Mouse (Mus musculus): ENCODE data around the gene Khsrp.

The Khsrp gene

GRCm38 (mm10) chr17:56985656-56986055 is 45.7 kb downstream of the Khsrp start:
- POLR2A ChIA-PET: interaction anchor here in 1 of 4 experiments (1.7 kb wide), 1 partner anchor 11 kb away, joined by 6 read pairs; no protein-coding TSS in a partner anchor

GRCm38 (mm10) chr17:56984886-56985285 is 46.4 kb downstream of the Khsrp start:
- CTCF ChIA-PET: interaction anchor here in 1 of 4 experiments (1.1 kb wide), 1 partner anchor 349 kb away, joined by 3 read pairs; no protein-coding TSS in a partner anchor
- POLR2A ChIA-PET: interaction anchor here in 1 of 4 experiments (1.1 to 1.7 kb wide), 3 partner anchors 10 to 220 kb away, joined by 3 to 6 read pairs (median 4); partner anchors contain the start of genes Alkbh7 and Dus3l

More at GRCm38 (mm10) chr17:56985656-56986055, 45.7 kb downstream of the Khsrp start:
- CTCF ChIA-PET: no interaction called here

DNA sequence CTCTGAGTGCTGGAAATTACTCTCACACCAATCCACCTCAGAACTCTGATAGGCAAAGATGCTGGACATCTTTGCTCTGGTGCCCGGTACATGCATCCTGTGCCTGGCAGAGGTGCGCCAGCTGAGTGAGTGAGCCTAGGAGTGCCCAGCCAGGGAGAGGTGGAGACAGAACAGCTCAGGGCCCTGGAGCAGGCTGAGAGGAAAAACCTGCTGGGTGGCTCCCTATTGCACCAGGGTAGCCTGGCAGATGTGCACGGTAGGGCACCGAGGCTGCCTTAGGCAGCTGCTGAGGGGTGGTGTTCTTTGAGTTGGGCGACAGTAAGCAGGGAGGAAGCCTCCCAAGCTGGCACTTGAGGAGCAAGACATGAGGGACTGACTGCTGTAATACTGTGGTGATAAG is 49.3 kb downstream of the Khsrp start, which contains the start of gene Acer1:
TSS of gene Acer1 (minus strand) at position 114 of the 400 bp plus-strand sequence.
- CTCF ChIA-PET: interaction anchor here in 2 of 4 experiments (0.6 to 1.3 kb wide), 2 partner anchors 15 to 650 kb away, joined by 3 to 4 read pairs; partner anchors contain the start of gene Alkbh7 (in 1 of the 2)
- POLR2A ChIA-PET: interaction anchor here in 2 of 4 experiments (1.0 to 1.2 kb wide), 3 partner anchors 8 to 19 kb away, joined by 3 to 5 read pairs (median 3); partner anchors contain the start of gene Clpp (in 1 of the 2)

DNA sequence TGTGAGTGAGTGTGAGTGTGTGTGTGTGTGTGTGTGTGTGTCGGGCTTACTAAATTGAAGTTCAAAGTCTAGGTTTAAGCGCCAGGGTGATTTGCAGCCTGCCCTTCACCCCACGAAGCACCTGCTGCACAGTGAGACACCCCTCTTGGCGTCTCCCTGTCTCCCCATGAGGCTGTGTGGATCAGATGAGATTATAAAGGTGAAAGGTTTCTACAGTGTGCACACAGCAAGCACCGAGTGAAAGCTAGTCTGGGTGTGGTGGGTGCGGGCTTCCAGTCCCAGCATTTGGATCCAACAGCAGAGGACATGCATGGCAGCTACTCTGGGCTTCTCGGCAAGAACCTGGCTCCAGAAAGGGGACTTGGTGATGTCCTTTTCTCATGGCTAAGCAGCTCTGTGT is 50.3 kb downstream of the Khsrp start:
- ChIA-PET CTCF (interaction anchor here in 2 of 4 experiments (0.6 to 0.9 kb wide), 2 partner anchors 30 to 59 kb away, joined by 3 read pairs; no protein-coding TSS in a partner anchor), POLR2A (interaction anchor here in 3 of 4 experiments (0.6 to 5.5 kb wide), 3 partner anchors 9 to 17 kb away, joined by 3 to 20 read pairs (median 5); partner anchors contain the start of gene Clpp (in 1 of the 3))

GRCm38 (mm10) chr17:56979524-56979923 is 51.8 kb downstream of the Khsrp start:
- CTCF ChIA-PET: no interaction called here
- POLR2A ChIA-PET: interaction anchor here in 2 of 4 experiments (1.1 to 5.5 kb wide), 4 partner anchors 10 to 52 kb away, joined by 3 to 20 read pairs (median 4); partner anchors contain the start of genes Clpp (in 1 of the 2), Gm17949 (in 1 of the 2), Gtf2f1 (in 1 of the 2) and Khsrp (in 1 of the 2)

- ChIA-PET POLR2A (interaction anchor here in 2 of 4 experiments (1.3 to 5.5 kb wide), 3 partner anchors 13 to 56 kb away, joined by 3 to 20 read pairs (median 5); partner anchors contain the start of gene Clpp (in 1 of the 2)), CTCF (no interaction called here)
These were observed 54.6 kb downstream of the Khsrp start for GRCm38 (mm10) chr17:56976531-56977390.

DNA sequence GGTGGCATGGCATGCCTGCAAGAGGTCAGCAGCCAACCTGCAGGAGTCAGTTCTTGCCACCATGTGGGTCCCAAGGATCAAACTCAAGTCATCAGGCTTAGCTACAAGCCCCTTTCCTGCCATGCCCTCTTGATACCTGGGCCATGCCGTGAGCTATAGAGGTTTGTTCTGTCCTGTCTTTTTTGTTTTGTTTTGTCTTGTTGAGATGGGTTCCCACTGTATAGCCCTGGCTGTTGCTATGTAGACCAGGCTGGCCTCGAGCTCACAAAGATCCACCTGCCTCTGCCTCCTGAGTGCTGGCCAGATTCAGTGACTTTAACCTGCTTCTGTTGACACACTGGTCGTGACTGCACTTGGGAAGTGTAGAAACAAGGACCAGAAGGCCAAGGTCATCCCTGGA is 55.9 kb downstream of the Khsrp start:
- CTCF ChIA-PET: interaction anchor here in 2 of 4 experiments (0.7 to 1.5 kb wide), 2 partner anchors 10 to 13 kb away, joined by 3 read pairs; no protein-coding TSS in a partner anchor
- POLR2A ChIA-PET: interaction anchor here in 1 of 4 experiments (0.8 to 2.5 kb wide), 9 partner anchors 9 to 210 kb away, joined by 3 to 11 read pairs (median 4); partner anchors contain the start of genes Alkbh7, Clpp, Dus3l and Gm17949

DNA sequence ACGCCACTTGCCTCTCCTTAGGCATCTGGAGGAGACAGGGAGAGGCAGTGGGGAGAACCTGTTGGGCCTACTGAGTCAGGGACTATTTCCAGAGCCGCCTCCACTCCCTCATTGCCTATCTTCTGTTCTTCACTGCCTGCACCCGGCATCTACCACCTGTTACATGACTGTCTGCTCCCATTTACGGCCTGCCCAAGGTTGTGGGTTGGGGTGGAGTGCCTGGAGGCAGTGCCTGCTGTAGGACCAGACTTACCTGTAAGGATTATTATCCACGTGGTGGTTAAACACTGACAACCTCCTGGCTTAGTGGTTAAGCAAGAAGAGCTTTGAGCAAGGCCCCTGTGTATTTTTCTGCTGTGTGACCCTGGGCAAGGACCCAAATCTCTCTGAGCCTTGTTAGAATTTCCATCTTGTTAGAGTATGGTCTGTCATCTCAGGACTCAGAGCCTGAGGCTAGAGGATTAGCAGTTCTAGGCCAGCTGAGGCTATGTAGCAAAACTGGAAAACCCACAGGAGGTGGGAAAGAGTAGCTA is 56.5 kb downstream of the Khsrp start:
- POLR2A ChIA-PET: interaction anchor here in 1 of 4 experiments (0.8 to 2.5 kb wide), 8 partner anchors 10 to 210 kb away, joined by 3 to 11 read pairs (median 4); partner anchors contain the start of genes Alkbh7, Clpp, Dus3l and Gm17949
- CTCF ChIA-PET: interaction anchor here in 2 of 4 experiments (0.7 to 1.5 kb wide), 2 partner anchors 10 to 14 kb away, joined by 3 read pairs; no protein-coding TSS in a partner anchor

- POLR2A ChIA-PET: interaction anchor here in 2 of 4 experiments (1.0 to 2.5 kb wide), 6 partner anchors 10 to 209 kb away, joined by 3 to 11 read pairs (median 4); partner anchors contain the start of genes Clpp (in 1 of the 2) and Dus3l (in 1 of the 2)
- CTCF ChIA-PET: interaction anchor here in 2 of 4 experiments (0.6 to 0.7 kb wide), 2 partner anchors 27 to 209 kb away, joined by 3 read pairs; no protein-coding TSS in a partner anchor
These were observed 57.2 kb downstream of the Khsrp start for GRCm38 (mm10) chr17:56973956-56974707.
